8 mouse cellular contexts compared by ENCODE assay signal in the genomic region with DNA sequence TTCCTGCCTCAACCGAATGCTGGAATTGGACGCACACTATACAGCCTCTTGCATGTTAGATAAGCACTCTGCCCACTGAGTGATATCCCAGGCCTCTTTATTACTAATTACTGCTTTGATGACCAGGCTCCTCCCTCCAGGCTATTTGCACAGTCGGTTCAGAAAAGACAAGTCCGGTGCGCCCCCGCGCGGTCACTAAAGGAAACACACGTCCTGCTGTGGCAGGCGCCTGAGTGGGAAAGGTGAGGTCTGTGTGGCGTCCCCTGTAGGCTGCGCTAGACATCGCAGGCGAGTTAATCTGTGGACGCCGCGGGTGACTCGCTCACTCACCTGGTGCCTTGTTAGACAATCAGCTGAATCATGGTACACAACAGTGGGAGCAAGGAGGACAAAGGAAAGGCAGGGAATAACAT. TPM values are rescaled to one million over a fixed set of nuclear protein-coding genes. Genes with fewer than 3 reads are reported as not detected.
A peak's percentile ranks its signal among the peaks of the same experiment; 100 is the strongest.
DNase-seq lines count a peak whose midpoint lies in the region; ATAC-seq and TF ChIP-seq lines count a peak whose summit lies in the region.

No protein-coding gene starts in this region.

- DNase-seq in A20 (ENCODE audit: low read depth, low spot score): peak; percentile 91
- DNase-seq in adrenal gland, postnatal 25 days: peak; percentile 97
- peak; percentile 92 for DNase-seq in embryonic facial prominence, embryonic 11.5 days (ENCODE audit: low spot score)
- DNase-seq in heart, adult 8-10 months (ENCODE audit: low spot score): peak; percentile 97
- peak; percentile 92 for DNase-seq in limb, embryonic 14.5 days (ENCODE audit: low spot score)
- DNase-seq in spleen, postnatal 14 days (ENCODE audit: low spot score in 2 of 2): peak; percentile 85 to 93

- 3% methylated on average over 18 of the region's 18 CpGs for WGBS in embryonic facial prominence, embryonic 11.5 days
- WGBS in kidney, embryonic 14.5 days: 2% methylated on average over 18 of the region's 18 CpGs
- WGBS in limb, embryonic 14.5 days: 2% methylated on average over 18 of the region's 18 CpGs

- H3K4me1 ChIP-seq in embryonic facial prominence, embryonic 11.5 days (ENCODE audit: control insufficient read depth, insufficient read depth, low read length): no peaks in the 10 kb centered on the region
- no peaks in the 10 kb centered on the region for H3K4me1 ChIP-seq in kidney, embryonic 14.5 days (ENCODE audit: control insufficient read depth, insufficient read depth, low read length)
- no peaks in the 10 kb centered on the region for H3K4me1 ChIP-seq in limb, embryonic 14.5 days (ENCODE audit: control insufficient read depth, insufficient read depth, low read length)

- TF ChIP-seq POLR2A in limb, embryonic 14.5 days (IDR thresholded peaks at IDR 0.05; ENCODE audit: borderline replicate concordance, extremely low read depth, insufficient read depth, insufficient read length): no peak

- no peaks in the 10 kb centered on the region for H3K27me3 ChIP-seq in embryonic facial prominence, embryonic 11.5 days (ENCODE audit: control insufficient read depth, insufficient read depth, low read length)
- H3K27me3 ChIP-seq in kidney, embryonic 14.5 days (ENCODE audit: control insufficient read depth, insufficient read depth, low read length): no peaks in the 10 kb centered on the region
- no peaks in the 10 kb centered on the region for H3K27me3 ChIP-seq in limb, embryonic 14.5 days (ENCODE audit: control insufficient read depth, insufficient read depth, low read length)

- no peaks in the 10 kb centered on the region for H3K9me3 ChIP-seq in embryonic facial prominence, embryonic 11.5 days (replicated peaks; ENCODE audit: control insufficient read depth, low read length)
- no peaks in the 10 kb centered on the region for H3K9me3 ChIP-seq in kidney, embryonic 14.5 days (ENCODE audit: control insufficient read depth, low read length)
- H3K9me3 ChIP-seq in limb, embryonic 14.5 days (ENCODE audit: control insufficient read depth, low read length): no peaks in the 10 kb centered on the region

- 0 out of 2 replicates have a peak, but pooled peaks have one; percentile 25 for ATAC-seq in embryonic facial prominence, embryonic 11.5 days (replicated peaks; ENCODE audit: insufficient number of reproducible peaks, low FRiP score, low TSS enrichment, low read depth)
- peak; percentile 42 for ATAC-seq in kidney, embryonic 14.5 days (ENCODE audit: low FRiP score, low TSS enrichment)
- ATAC-seq in limb, embryonic 14.5 days (ENCODE audit: low FRiP score, low read depth): peak; percentile 27; the same call in 1 of the 2 replicates
- peak; percentile 98 for ATAC-seq in monocyte, adult 5-6 weeks (replicated peaks; ENCODE audit: insufficient number of reproducible peaks, low FRiP score, low TSS enrichment, poor library complexity, severe bottlenecking)

- H3K9ac ChIP-seq in embryonic facial prominence, embryonic 11.5 days (replicated peaks; ENCODE audit: low read length): no peak overlapping the region
- no peak overlapping the region for H3K9ac ChIP-seq in kidney, embryonic 14.5 days (ENCODE audit: low read depth, low read length)
- H3K9ac ChIP-seq in limb, embryonic 14.5 days (ENCODE audit: low read depth, low read length, severe bottlenecking): no peak overlapping the region

- no peaks in the 10 kb centered on the region for H3K36me3 ChIP-seq in embryonic facial prominence, embryonic 11.5 days (replicated peaks; ENCODE audit: control insufficient read depth, insufficient read depth, low read depth, low read length)
- no peaks in the 10 kb centered on the region for H3K36me3 ChIP-seq in kidney, embryonic 14.5 days (ENCODE audit: control insufficient read depth, insufficient read depth, low read length)
- no peaks in the 10 kb centered on the region for H3K36me3 ChIP-seq in limb, embryonic 14.5 days (ENCODE audit: control insufficient read depth, insufficient read depth, low read length)

- H3K4me2 ChIP-seq in embryonic facial prominence, embryonic 11.5 days (ENCODE audit: low read depth, low read length): no peak overlapping the region; the same call in 1 of the 2 replicates
- no peak overlapping the region for H3K4me2 ChIP-seq in kidney, embryonic 14.5 days (replicated peaks; ENCODE audit: low read depth, low read length)
- no peak overlapping the region for H3K4me2 ChIP-seq in limb, embryonic 14.5 days (replicated peaks; ENCODE audit: low read depth, low read length, severe bottlenecking)

- no peak overlapping the region for H3K27ac ChIP-seq in embryonic facial prominence, embryonic 11.5 days (replicated peaks; ENCODE audit: low read depth, low read length)
- no peak overlapping the region for H3K27ac ChIP-seq in kidney, embryonic 14.5 days (ENCODE audit: low read depth, low read length)
- H3K27ac ChIP-seq in limb, embryonic 14.5 days (replicated peaks; ENCODE audit: low read depth, low read length): no peak overlapping the region

- no peak overlapping the region for H3K4me3 ChIP-seq in embryonic facial prominence, embryonic 11.5 days (ENCODE audit: low read depth, low read length)
- H3K4me3 ChIP-seq in kidney, embryonic 14.5 days (ENCODE audit: low read length): no peak overlapping the region
- no peak overlapping the region for H3K4me3 ChIP-seq in limb, embryonic 14.5 days (replicated peaks; ENCODE audit: low read length)

RNA-seq across cellular contexts. Expression of a gene that starts 11.0 kb away (rescaled TPM):
- 0.61 and 0.86 TPM in 2 replicates for total RNA-seq in adrenal gland, postnatal 25 days (2021)
- polyA plus RNA-seq in embryonic facial prominence, embryonic 11.5 days (2014; fragmentation: Nextera tagmentation; extraction: Ambion mirVana): 0.25 and 0.63 TPM in 2 replicates
- 10 to 100 TPM; 19.5 to 31.7 (median 25.4) TPM for total RNA-seq in heart, adult 8-10 months (2022)
- polyA plus RNA-seq in kidney, embryonic 14.5 days (2014; fragmentation: Nextera tagmentation; extraction: Ambion mirVana): 0.63 and 0.84 TPM in 2 replicates
- 3.9 and 5.3 TPM in 2 replicates for polyA plus RNA-seq in limb, embryonic 14.5 days (2012; rRNA removed)
- 4.6 and 6.1 TPM in 2 replicates for polyA plus RNA-seq in limb, embryonic 14.5 days (2014; fragmentation: Nextera tagmentation; extraction: Ambion mirVana)
- total RNA-seq in monocyte, adult 5-6 weeks (2017): 0.75 TPM in 1 of 3 replicates, not detected in the others

RNA-seq across cellular contexts. Expression of a gene that starts 15.3 kb away (rescaled TPM):
- 14.5 and 17.8 TPM in 2 replicates for total RNA-seq in adrenal gland, postnatal 25 days (2021)
- 2.4 and 2.5 TPM in 2 replicates for polyA plus RNA-seq in embryonic facial prominence, embryonic 11.5 days (2014; fragmentation: Nextera tagmentation; extraction: Ambion mirVana)
- total RNA-seq in heart, adult 8-10 months (2022): 1 to 10 TPM; 2.8 to 4.0 (median 3.2) TPM
- polyA plus RNA-seq in kidney, embryonic 14.5 days (2014; fragmentation: Nextera tagmentation; extraction: Ambion mirVana): 7.3 and 7.8 TPM in 2 replicates
- polyA plus RNA-seq in limb, embryonic 14.5 days (2012; rRNA removed): 17.1 and 22.5 TPM in 2 replicates
- 7.6 and 9.2 TPM in 2 replicates for polyA plus RNA-seq in limb, embryonic 14.5 days (2014; fragmentation: Nextera tagmentation; extraction: Ambion mirVana)
- total RNA-seq in monocyte, adult 5-6 weeks (2017): 0.32 to 0.57 TPM in 2 of 3 replicates, not detected in the other

RNA-seq across cellular contexts. Expression of a gene that starts 58.7 kb away (rescaled TPM):
- total RNA-seq in adrenal gland, postnatal 25 days (2021): 76.8 and 152 TPM in 2 replicates
- polyA plus RNA-seq in embryonic facial prominence, embryonic 11.5 days (2014; fragmentation: Nextera tagmentation; extraction: Ambion mirVana): 584 and 661 TPM in 2 replicates
- 10 to 100 TPM; 57.2 to 73.7 (median 65.6) TPM for total RNA-seq in heart, adult 8-10 months (2022)
- polyA plus RNA-seq in kidney, embryonic 14.5 days (2014; fragmentation: Nextera tagmentation; extraction: Ambion mirVana): 421 and 437 TPM in 2 replicates
- 112 and 128 TPM in 2 replicates for polyA plus RNA-seq in limb, embryonic 14.5 days (2012; rRNA removed)
- polyA plus RNA-seq in limb, embryonic 14.5 days (2014; fragmentation: Nextera tagmentation; extraction: Ambion mirVana): 331 and 346 TPM in 2 replicates
- 82.3 to 106 TPM (median 84.6 TPM) in 3 replicates for total RNA-seq in monocyte, adult 5-6 weeks (2017)

RNA-seq across cellular contexts. Expression of a gene that starts 59.0 kb away (rescaled TPM):
- total RNA-seq in adrenal gland, postnatal 25 days (2021): 42.7 and 59.1 TPM in 2 replicates
- polyA plus RNA-seq in embryonic facial prominence, embryonic 11.5 days (2014; fragmentation: Nextera tagmentation; extraction: Ambion mirVana): 46.1 and 53.6 TPM in 2 replicates
- 10 to 100 TPM; 20.6 to 30.7 (median 27.4) TPM for total RNA-seq in heart, adult 8-10 months (2022)
- polyA plus RNA-seq in kidney, embryonic 14.5 days (2014; fragmentation: Nextera tagmentation; extraction: Ambion mirVana): 50.2 and 70.1 TPM in 2 replicates
- 26.4 and 36.6 TPM in 2 replicates for polyA plus RNA-seq in limb, embryonic 14.5 days (2012; rRNA removed)
- 44.4 TPM in 2 replicates for polyA plus RNA-seq in limb, embryonic 14.5 days (2014; fragmentation: Nextera tagmentation; extraction: Ambion mirVana)
- total RNA-seq in monocyte, adult 5-6 weeks (2017): 58.5 to 68.8 TPM (median 66.8 TPM) in 3 replicates

Comparison
In these comparisons a context has a peak if more than half of its experiments do, and no peak if none do; other contexts are left out.
1. ATAC-seq: peak in every context shown above with its lines; median percentile 98 in monocyte, adult 5-6 weeks; 42 in kidney, embryonic 14.5 days; 27 in limb, embryonic 14.5 days; 25 in embryonic facial prominence, embryonic 11.5 days.
2. RNA of a gene that starts 11.0 kb away (total RNA-seq): 19.5 to 31.7 TPM in heart, adult 8-10 months; 0.61 to 0.86 TPM in adrenal gland, postnatal 25 days and 0.75 TPM in monocyte, adult 5-6 weeks; every median in the first group is over 10 times any median in the second.
3. Peak in every context shown above with its lines, with median percentiles within 50 percentile points of each other: DNase-seq.